Comparison of ENCODE assay signal across 9 mouse cellular contexts in the genomic region with DNA sequence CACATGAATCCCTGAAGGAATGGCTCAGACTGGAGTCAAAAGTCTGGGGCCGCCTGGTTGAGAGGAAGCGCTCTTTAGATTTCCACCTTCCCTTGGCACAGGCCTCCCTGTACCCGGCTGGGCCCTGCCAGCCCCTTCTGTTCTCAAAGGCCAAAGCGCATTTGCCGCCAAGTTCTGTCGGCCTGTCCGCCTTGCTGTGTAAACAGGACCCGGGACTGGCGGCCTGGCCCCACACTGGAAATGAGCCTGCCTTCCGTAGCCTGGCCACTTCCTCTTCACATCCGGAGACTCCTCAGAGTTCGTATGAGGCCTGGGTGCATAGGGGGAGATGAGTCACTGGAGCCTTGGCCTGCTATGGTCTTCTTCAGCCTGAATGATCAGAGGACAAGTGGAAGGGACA. TPM values are rescaled to one million over a fixed set of nuclear protein-coding genes. Genes with fewer than 3 reads are reported as not detected.
DNase-seq lines count a peak whose midpoint lies in the region; ATAC-seq and TF ChIP-seq lines count a peak whose summit lies in the region.
"Had no signal": no experiment of that assay in that cellular context is flagged by ENCODE, and none has a peak within 500 bp of the region (broad histone marks: within the 10 kb centered on the region; RNA-seq: fewer than 3 reads in every experiment).

No protein-coding gene starts in this region.

- no peak overlapping the region for H3K4me3 ChIP-seq in gastrocnemius, adult 2 months
- no peak overlapping the region for H3K4me3 ChIP-seq in kidney, postnatal 0 days (replicated peaks; ENCODE audit: low read depth, low read length)

- no peak for ATAC-seq in kidney, postnatal 0 days (replicated peaks; ENCODE audit: low FRiP score, low read depth)

- no peak overlapping the region for H3K4me2 ChIP-seq in kidney, postnatal 0 days (ENCODE audit: low read length)

- H3K27me3 ChIP-seq in kidney, postnatal 0 days (ENCODE audit: insufficient read depth, low read length), result no peaks in the 10 kb centered on the region

- H3K27ac ChIP-seq in gastrocnemius, adult 2 months, result peak overlapping the region; percentile 68
- H3K27ac ChIP-seq in kidney, postnatal 0 days, result 0 out of 2 replicates have a peak overlapping the region, but pooled peaks have one; percentile 47

- no peak for TF ChIP-seq CTCF in gastrocnemius, adult 2 months (IDR thresholded peaks at IDR 0.05)
- TF ChIP-seq CTCF in kidney, postnatal 0 days (IDR thresholded peaks at IDR 0.05; ENCODE audit: low read depth), result no peak

- no peaks in the 10 kb centered on the region for H3K9me3 ChIP-seq in kidney, postnatal 0 days (replicated peaks; ENCODE audit: low read length)

- WGBS in kidney, postnatal 0 days, result 49% methylated on average over 12 of the region's 12 CpGs

- no peaks in the 10 kb centered on the region for H3K36me3 ChIP-seq in kidney, postnatal 0 days (ENCODE audit: insufficient read depth, low read length)

- no peak overlapping the region for H3K9ac ChIP-seq in kidney, postnatal 0 days (ENCODE audit: low read depth, low read length)

- peaks cover 11% of the 10 kb centered on the region for H3K4me1 ChIP-seq in kidney, postnatal 0 days (replicated peaks; ENCODE audit: insufficient read depth, low read length)

- DNase-seq in gastrocnemius, adult 2 months, result peak; percentile 47
- DNase-seq in gastrocnemius, adult 8-10 months (ENCODE audit: low spot score in 2 of 2), result no peak
- DNase-seq in adrenal gland, postnatal 25 days, result peak; percentile 32
- peak; percentile 67 to 75 for DNase-seq in heart, adult 9 months (ENCODE audit: low spot score in 2 of 2)
- peak; percentile 49 for DNase-seq in kidney, postnatal 0 days (ENCODE audit: low spot score)
- peak; percentile 84 to 94 for DNase-seq in lung, postnatal 4 days
- no peak for DNase-seq in c-Kit-positive CD71-positive TER-119-positive erythroid progenitor cells, embryonic 14.5 days (ENCODE audit: low spot score)
- DNase-seq in embryo, embryonic 10.5 days (ENCODE audit: low spot score), result no peak

- intact Hi-C loops in gastrocnemius, adult 2 months (cut with DNase I), result no loop called here

RNA-seq across cellular contexts. Expression of gene Lctl, which starts 27.9 kb away (rescaled TPM):
- total RNA-seq in gastrocnemius, adult 2 months (2021), result under 1 TPM in 1 of 2 experiments, not detected in 1; 0.28 TPM
- under 1 TPM in 2 of 4 experiments, not detected in 2; 0.40 to 0.68 TPM for total RNA-seq in gastrocnemius, adult 8-10 months (2022)
- 0.95 and 1.5 TPM in 2 replicates for total RNA-seq in adrenal gland, postnatal 25 days (2021)
- 0.23 and 0.29 TPM in 2 replicates for polyA plus RNA-seq in kidney, postnatal 0 days (2015; fragmentation: Nextera tagmentation; extraction: Ambion mirVana)
- polyA plus RNA-seq: neural tube, embryonic 14.5 days had no signal

Comparison
In these comparisons a context has a peak if more than half of its experiments do, and no peak if none do; other contexts are left out.
1. DNase-seq: peak in gastrocnemius, adult 2 months (single experiment), adrenal gland, postnatal 25 days (single experiment), heart, adult 9 months (2 of 2), kidney, postnatal 0 days (single experiment) and lung, postnatal 4 days (2 of 2); none in gastrocnemius, adult 8-10 months (0 of 2), c-Kit-positive CD71-positive TER-119-positive erythroid progenitor cells, embryonic 14.5 days (single experiment) and embryo, embryonic 10.5 days (single experiment).